Comparison of ENCODE assay signal across 14 mouse cellular contexts in genomic region chr19:55507748-55508147, GRCm38 (mm10).
A peak's percentile ranks its signal among the peaks of the same experiment; 100 is the strongest.
DNase-seq lines count a peak whose midpoint lies in the region; ATAC-seq and TF ChIP-seq lines count a peak whose summit lies in the region.
"Had no signal": no experiment of that assay in that cellular context is flagged by ENCODE, and none has a peak within 500 bp of the region (broad histone marks: within the 10 kb centered on the region; RNA-seq: fewer than 3 reads in every experiment).

No protein-coding gene starts in this region.

- H3K27ac ChIP-seq in midbrain, postnatal 0 days (ENCODE audit: low read depth, low read length): no peak overlapping the region
- no peak overlapping the region for H3K27ac ChIP-seq in midbrain, embryonic 11.5 days (ENCODE audit: low read depth, low read length)
- no peak overlapping the region for H3K27ac ChIP-seq in intestine, embryonic 15.5 days
- H3K27ac ChIP-seq: heart, embryonic 15.5 days; liver, embryonic 15.5 days had no signal

- no peak for ATAC-seq in midbrain, postnatal 0 days (ENCODE audit: low FRiP score)
- ATAC-seq in midbrain, embryonic 11.5 days (ENCODE audit: low FRiP score): no peak
- ATAC-seq in intestine, embryonic 15.5 days: peak; percentile 49; the same call in 1 of the 2 replicates
- ATAC-seq in erythroid progenitor cell, adult 5-6 weeks (replicated peaks; ENCODE audit: low FRiP score, poor library complexity, severe bottlenecking): no peak
- ATAC-seq: forebrain, embryonic 16.5 days had no signal

- H3K9me3 ChIP-seq in midbrain, postnatal 0 days (ENCODE audit: low read length): no peaks in the 10 kb centered on the region
- H3K9me3 ChIP-seq in midbrain, embryonic 11.5 days (ENCODE audit: control insufficient read depth, low read length): no peaks in the 10 kb centered on the region
- no peaks in the 10 kb centered on the region for H3K9me3 ChIP-seq in intestine, embryonic 15.5 days
- H3K9me3 ChIP-seq: heart, embryonic 15.5 days; liver, embryonic 15.5 days had no signal

- H3K27me3 ChIP-seq in midbrain, postnatal 0 days (ENCODE audit: insufficient read depth, low read length): no peaks in the 10 kb centered on the region
- no peaks in the 10 kb centered on the region for H3K27me3 ChIP-seq in midbrain, embryonic 11.5 days (ENCODE audit: control insufficient read depth, insufficient read depth, low read length)
- H3K27me3 ChIP-seq in intestine, embryonic 15.5 days (replicated peaks): no peaks in the 10 kb centered on the region
- H3K27me3 ChIP-seq: CH12.LX; heart, embryonic 15.5 days; liver, embryonic 15.5 days had no signal

- H3K9ac ChIP-seq in midbrain, postnatal 0 days (replicated peaks; ENCODE audit: low read length, poor library complexity, severe bottlenecking): no peak overlapping the region
- no peak overlapping the region for H3K9ac ChIP-seq in midbrain, embryonic 11.5 days (ENCODE audit: low read length)
- no peak overlapping the region for H3K9ac ChIP-seq in intestine, embryonic 15.5 days
- H3K9ac ChIP-seq: heart, embryonic 15.5 days; liver, embryonic 15.5 days had no signal

- no peaks in the 10 kb centered on the region for H3K36me3 ChIP-seq in midbrain, postnatal 0 days (ENCODE audit: insufficient read depth, low read length)
- no peaks in the 10 kb centered on the region for H3K36me3 ChIP-seq in midbrain, embryonic 11.5 days (ENCODE audit: control insufficient read depth, insufficient read depth, low read length)
- H3K36me3 ChIP-seq in intestine, embryonic 15.5 days: no peaks in the 10 kb centered on the region
- H3K36me3 ChIP-seq: heart, embryonic 15.5 days; liver, embryonic 15.5 days had no signal

- no peak overlapping the region for H3K4me2 ChIP-seq in midbrain, postnatal 0 days (ENCODE audit: low read depth, low read length, poor library complexity, severe bottlenecking)
- no peak overlapping the region for H3K4me2 ChIP-seq in midbrain, embryonic 11.5 days
- no peak overlapping the region for H3K4me2 ChIP-seq in intestine, embryonic 15.5 days (replicated peaks)
- H3K4me2 ChIP-seq: heart, embryonic 15.5 days; liver, embryonic 15.5 days had no signal

- H3K4me1 ChIP-seq in midbrain, postnatal 0 days (ENCODE audit: insufficient read depth, low read length): no peaks in the 10 kb centered on the region
- H3K4me1 ChIP-seq in midbrain, embryonic 11.5 days (ENCODE audit: control insufficient read depth, insufficient read depth, low read length): no peaks in the 10 kb centered on the region
- peaks cover 4% of the 10 kb centered on the region for H3K4me1 ChIP-seq in intestine, embryonic 15.5 days (replicated peaks)

- no peak for TF ChIP-seq CTCF in midbrain, postnatal 0 days (IDR thresholded peaks at IDR 0.05)

- DNase-seq in midbrain, postnatal 0 days (ENCODE audit: low spot score): peak; percentile 48
- no peak for DNase-seq in midbrain, embryonic 11.5 days (ENCODE audit: low spot score, missing footprints)
- peak; percentile 68 to 73 for DNase-seq in kidney, postnatal 36 days
- DNase-seq in B cell, adult 2 months: no peak
- no peak for DNase-seq in adrenal gland, postnatal 36 days
- DNase-seq: adrenal gland, postnatal 25 days; cerebellum, adult 8-10 months; gastrocnemius, postnatal 25 days had no signal

- no peak overlapping the region for H3K4me3 ChIP-seq in midbrain, postnatal 0 days (ENCODE audit: low read depth, low read length)
- H3K4me3 ChIP-seq in midbrain, embryonic 11.5 days (ENCODE audit: low read depth, low read length): no peak overlapping the region
- no peak overlapping the region for H3K4me3 ChIP-seq in intestine, embryonic 15.5 days (replicated peaks)
- H3K4me3 ChIP-seq: heart, embryonic 15.5 days; liver, embryonic 15.5 days had no signal

- 73% methylated on average over 16 of the region's 16 CpGs for WGBS in midbrain, postnatal 0 days
- 87% methylated on average over 16 of the region's 16 CpGs for WGBS in midbrain, embryonic 11.5 days
- WGBS in intestine, embryonic 15.5 days: 55% methylated on average over 16 of the region's 16 CpGs

Comparison
In these comparisons a context has a peak if more than half of its experiments do, and no peak if none do; other contexts are left out.
1. DNase-seq: peak in midbrain, postnatal 0 days (single experiment) and kidney, postnatal 36 days (2 of 2); none in midbrain, embryonic 11.5 days (single experiment), B cell, adult 2 months (0 of 2) and adrenal gland, postnatal 36 days (0 of 2).